Comparison of ENCODE assay signal across 10 mouse cellular contexts in genomic region chr6:131308031-131308430, GRCm38 (mm10). TPM values are rescaled to one million over a fixed set of nuclear protein-coding genes. Genes with fewer than 3 reads are reported as not detected.
"Had no signal": no experiment of that assay in that cellular context is flagged by ENCODE, and none has a peak within 500 bp of the region (broad histone marks: within the 10 kb centered on the region; RNA-seq: fewer than 3 reads in every experiment).

No protein-coding gene starts in this region.

- ATAC-seq: intestine, embryonic 16.5 days; midbrain, embryonic 15.5 days had no signal

- DNase-seq: kidney, adult 2 months; kidney, postnatal 36 days; liver, embryonic 13.5 days; lung, adult 2 months; retina, postnatal 1 day; right cerebral cortex, postnatal 25 days; thymus, postnatal 36 days had no signal

RNA-seq across cellular contexts. Expression of gene Styk1, which starts 45.4 kb away (rescaled TPM):
- total RNA-seq: liver, adult 2 months had no signal
